Mouse (Mus musculus) CD8-positive naive resting alpha-beta T cell, adult 57 days (primary cell): Measurements from ENCODE around the gene Tymp. TPM values are rescaled to one million over a fixed set of nuclear protein-coding genes. Genes with fewer than 3 reads are reported as not detected.

Experiments
- total RNA-seq: library from RNA; stranded (reverse); gene quantifications from one replicate; pipeline ENCODE4 v1.2.4, GENCODE M21; 2023

Tymp gene
- total RNA-seq = 0.49 TPM

DNA sequence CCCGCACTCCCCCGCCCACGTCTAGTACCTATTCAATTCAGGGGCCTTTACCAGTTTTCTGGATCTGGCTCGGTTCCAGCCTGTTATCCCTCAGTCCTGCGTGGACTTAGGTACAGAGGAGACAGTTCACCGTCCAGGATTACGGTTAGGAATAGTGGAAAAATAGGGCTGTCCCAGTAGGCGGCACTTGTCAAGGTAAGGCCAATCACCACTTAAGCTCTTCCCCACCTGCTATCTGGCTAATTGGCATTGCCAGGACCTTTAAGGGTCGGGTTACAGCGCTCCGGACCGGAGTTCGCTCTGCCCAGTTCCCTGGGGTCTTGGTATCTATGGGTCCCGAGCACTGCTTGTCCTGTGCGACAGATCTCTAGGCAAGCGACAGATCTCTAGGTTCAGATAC lies at the start of gene Tymp:
Tymp (minus strand) TSS at position 83 of the 400 bp plus-strand sequence.

DNA sequence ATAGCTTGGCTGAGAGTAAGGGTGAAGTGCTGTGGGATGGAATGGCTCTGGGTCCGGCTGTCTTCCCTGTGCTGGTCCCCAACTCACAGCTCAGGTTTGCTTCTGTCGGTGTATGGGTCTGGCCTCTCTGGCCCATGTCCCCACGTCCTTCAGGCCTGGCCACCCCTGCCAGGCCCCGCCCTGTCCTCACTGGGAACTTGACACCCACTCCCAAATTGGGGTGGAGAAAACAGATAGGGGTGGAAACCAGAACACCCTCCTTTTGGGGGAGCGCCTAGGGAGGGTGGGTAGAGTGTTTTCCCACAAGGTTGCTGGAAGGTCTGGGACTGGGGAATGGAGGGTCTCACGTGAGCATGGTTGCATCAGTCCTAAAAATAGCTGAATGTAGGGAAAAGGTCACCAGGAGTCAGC lies 48.9 kb upstream of the Tymp start, which contains the start of gene Cpt1b:
Cpt1b (minus strand) TSS at position 153 of the 411 bp plus-strand sequence.

DNA sequence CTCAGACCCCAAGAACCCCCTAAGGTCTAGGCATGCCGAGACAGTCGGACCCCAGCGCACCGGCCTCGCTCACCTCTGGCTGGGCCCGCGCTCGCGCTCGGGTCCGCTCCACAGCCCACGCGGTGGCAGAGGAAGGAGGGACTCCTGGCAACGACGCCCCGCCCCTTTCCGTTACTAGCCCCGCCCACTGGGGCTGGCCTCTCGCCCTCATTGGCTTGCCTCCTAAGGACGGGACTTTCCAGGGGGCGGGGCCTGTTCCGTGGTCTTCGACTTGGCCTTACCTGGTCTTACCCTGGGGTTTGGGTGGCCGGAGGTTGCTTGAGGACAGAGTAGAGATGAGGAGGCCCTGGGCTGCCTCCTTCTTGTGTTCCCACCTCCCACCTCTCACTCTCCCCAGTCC lies 33.3 kb upstream of the Tymp start, which contains the start of gene Syce3:
Syce3 (minus strand) TSS at position 386 of the 400 bp plus-strand sequence.

DNA sequence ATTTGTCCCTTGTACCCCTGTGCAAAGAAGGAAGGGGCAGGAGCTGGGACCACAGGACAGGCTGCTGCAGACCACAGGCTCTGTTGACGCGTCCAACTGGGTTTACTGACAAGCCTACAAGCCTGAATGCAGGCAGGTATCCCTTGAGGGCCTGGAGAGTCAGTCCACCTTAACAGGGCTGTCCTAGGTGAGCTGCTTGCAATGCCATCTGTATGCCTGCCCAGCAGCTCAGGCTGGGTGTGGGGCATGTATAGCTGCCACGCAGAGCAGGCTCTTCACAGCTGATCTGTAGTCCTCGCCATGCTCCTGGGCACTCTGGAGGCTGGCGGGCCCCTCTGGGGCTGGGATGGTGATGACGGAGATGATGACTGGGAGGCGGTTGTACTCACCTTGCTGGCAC lies 7.8 kb upstream of the Tymp start, which contains the start of gene Klhdc7b:
Klhdc7b (plus strand) TSS at position 301 of the 400 bp plus-strand sequence.

DNA sequence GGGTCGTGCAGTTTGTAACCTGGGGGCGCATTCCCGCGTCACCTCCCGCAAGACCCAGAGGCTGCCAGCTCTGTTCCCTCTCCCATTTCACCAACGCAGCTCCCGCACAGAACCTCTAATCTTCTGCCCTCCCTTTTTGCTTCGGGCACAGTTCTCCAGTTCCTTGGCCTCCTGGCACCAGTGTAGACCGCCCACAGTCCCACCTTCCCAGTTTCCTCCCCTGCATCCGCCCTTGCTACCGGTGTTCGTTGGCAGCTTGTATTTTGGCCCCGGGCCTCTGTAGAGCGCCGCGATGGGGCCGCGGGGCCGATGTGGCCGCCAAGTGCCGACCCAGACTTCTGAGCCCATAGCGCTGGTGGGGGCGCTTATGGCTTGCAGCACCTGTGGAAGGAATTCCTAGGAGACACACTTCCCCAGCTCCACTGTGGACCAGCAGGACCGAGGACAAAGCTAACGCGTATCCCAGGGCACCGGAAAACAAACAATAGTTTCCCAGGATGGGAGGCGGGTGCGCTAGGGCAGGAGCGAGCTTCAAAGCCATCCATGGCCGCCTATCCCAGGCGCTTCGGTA lies 2.1 kb upstream of the Tymp start, which contains the start of gene Odf3b:
Odf3b (minus strand) TSS at position 452 of the 571 bp plus-strand sequence.

DNA sequence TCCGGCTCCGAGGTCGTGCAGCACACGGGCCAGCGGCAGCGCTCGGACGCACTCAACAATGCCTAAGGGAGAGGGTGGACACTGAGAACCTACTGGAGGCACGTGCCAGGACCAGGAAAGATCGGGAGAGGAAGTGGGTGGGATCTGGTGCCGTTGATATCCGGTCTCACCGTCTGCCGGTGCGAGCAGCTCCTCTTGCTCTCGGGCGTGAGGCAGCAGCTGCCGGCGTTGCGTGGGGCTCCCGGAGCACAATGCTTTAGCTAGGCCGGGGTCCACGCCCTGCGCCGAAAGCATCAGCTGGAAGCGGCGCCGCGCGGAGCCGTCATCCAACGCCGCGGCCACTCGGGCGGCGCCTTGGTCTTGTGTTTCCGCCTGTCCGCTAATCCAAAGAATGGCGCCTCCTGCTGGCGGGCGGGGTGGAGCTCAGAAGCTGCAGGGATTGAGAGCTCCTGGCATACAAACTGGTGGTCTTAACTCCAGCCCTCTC lies 3.0 kb downstream of the Tymp start, which contains the start of gene Sco2:
Sco2 (minus strand) TSS at position 85 of the 487 bp plus-strand sequence.

DNA sequence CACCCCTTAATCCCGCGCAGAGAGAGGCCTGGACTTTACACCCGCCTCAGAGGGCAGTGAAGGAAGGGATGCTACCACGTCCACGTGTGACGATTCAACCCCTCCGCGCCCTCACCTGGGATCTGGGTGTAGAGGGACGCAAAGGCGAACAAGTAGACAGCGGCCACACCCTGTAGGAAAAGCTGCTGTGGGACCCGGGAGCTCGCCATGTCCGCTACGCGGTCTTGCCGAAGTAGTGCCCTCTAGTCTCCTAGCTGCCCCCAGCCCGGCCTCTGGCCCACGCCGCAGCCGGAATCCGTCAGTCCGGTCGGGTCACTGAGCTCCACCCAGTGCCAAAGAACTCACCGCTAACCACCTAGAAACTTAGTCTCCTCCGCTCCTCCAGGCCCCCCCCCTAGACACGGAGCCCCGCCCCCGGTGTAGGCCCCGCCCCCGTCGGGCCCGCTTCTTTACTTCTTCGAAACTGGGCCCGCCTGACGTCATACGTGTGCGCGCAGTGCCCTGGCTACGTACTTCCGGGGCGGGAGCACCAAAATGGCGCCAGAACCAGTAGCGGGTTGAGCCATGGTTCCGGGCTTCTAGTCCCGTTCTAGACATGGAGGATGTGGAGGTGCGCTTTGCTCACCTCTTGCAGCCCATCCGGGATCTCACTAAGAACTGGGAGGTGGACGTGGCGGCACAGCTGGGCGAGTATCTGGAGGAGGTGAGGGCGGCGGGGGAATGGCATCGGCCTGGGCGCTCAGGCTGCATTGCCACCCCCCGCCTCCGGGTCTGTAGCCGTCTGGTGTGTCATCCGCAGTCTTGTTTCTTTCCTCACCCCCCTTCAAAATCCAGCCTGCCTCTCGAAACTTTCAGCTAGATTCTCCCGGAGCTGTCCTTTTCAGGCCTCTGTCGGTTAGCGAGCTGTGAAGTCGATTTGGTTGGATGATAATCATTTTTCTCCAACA lies 21.3 kb downstream of the Tymp start, which contains the start of the genes Lmf2 and Ncaph2:
Lmf2 (minus strand) TSS at position 419 of the 947 bp plus-strand sequence.
Ncaph2 (plus strand) TSS at position 479 of the 947 bp plus-strand sequence.

DNA sequence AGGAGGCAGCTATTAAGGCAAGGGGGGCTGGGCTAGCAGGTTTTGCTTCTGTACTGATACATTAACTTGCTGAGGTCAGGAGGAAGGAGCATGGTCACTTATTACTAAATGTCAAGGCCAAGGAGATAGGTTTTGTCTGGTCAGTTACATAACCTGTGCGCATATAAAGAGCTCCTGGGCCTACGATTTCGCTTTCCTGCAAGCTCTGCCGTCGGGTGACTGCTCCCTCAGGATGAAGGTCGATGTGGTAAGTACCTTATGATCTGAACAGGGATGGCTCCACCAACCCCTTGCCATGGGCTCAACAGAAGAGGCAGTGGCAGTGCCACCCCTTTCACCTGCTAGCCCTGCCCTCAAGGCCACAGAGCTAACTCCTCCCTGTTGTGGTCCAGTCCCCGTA lies 42.6 kb downstream of the Tymp start, which contains the start of gene Miox:
Miox (plus strand) TSS at position 128 of the 400 bp plus-strand sequence.

DNA sequence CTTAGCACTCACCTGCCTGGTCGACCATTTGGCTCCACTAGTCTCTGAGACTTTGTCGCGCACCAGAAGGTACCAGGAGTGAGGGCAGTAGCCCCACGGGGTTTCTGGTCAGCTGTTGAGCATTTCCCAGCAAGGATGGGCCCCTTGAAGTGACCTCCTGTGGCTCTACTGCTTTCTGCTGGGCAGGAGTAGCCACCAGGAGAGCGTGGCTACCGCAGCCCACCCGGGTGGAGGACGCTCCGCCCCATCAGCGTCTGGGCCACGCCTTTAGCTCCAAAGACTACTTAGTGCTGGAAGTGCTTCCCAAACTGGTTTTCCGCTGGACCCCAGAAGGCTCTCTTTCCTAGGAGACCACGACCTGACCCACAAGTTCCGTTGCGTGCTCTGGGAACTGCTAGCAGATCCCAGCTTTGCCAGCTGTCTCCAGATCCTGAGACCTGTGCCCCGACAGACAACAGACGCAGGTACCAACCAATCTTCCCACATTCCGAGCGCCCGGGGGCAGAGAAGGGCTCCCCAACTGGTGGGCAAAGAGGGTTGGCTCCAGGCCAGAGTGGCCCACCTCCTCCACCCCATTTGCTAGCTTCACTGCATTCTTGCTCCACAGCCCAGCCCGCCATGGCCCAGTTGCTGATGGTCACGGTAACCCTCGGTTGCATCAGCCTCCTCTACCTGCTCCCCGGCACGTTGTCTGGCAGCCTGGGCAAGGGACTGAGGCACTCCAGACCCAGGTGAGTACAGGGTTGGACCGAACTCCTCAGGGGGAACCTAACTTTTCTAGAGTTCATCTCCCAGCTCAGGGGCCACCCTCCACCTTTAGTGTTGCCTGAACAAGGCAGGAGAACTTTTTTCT lies 53.9 kb downstream of the Tymp start, which contains the start of gene Adm2:
Adm2 (plus strand) TSS at position 51 of the 853 bp plus-strand sequence.

Other genes with a start within 250 kb of the Tymp start
- 13.4 TPM for gene Hdac10, start 248.3 kb downstream of the Tymp start, total RNA-seq
- 0.37 TPM for gene Mapk12, start 236.3 kb downstream of the Tymp start, total RNA-seq
- 7.1 TPM for gene Mapk11, start 227.4 kb downstream of the Tymp start, total RNA-seq
- gene Plxnb2, start 196.3 kb downstream of the Tymp start, total RNA-seq = 1.8 TPM
- 24.3 TPM for gene Dennd6b, start 180.5 kb downstream of the Tymp start, total RNA-seq
- gene Ppp6r2, start 165.5 kb downstream of the Tymp start, total RNA-seq = 38.3 TPM
- gene Sbf1, start 61.7 kb downstream of the Tymp start, total RNA-seq = 424 TPM
- gene Adm2, start 54.3 kb downstream of the Tymp start, total RNA-seq = not detected
- not detected for gene Miox, start 42.6 kb downstream of the Tymp start, total RNA-seq
- gene Lmf2, start 21.4 kb downstream of the Tymp start, total RNA-seq = 33.6 TPM
- 117 TPM for gene Ncaph2, start 21.3 kb downstream of the Tymp start, total RNA-seq
- gene Sco2, start 3.2 kb downstream of the Tymp start, total RNA-seq = 17.8 TPM
- not detected for gene Odf3b, start 2.2 kb upstream of the Tymp start, total RNA-seq
- not detected for gene Klhdc7b, start 7.9 kb upstream of the Tymp start, total RNA-seq
- gene Syce3, start 33.5 kb upstream of the Tymp start, total RNA-seq = not detected
- 8.1 TPM for gene Cpt1b, start 48.8 kb upstream of the Tymp start, total RNA-seq
- 12.1 TPM for gene C730034F03Rik, start 52.5 kb upstream of the Tymp start, total RNA-seq
- not detected for gene Gm44502, start 52.7 kb upstream of the Tymp start, total RNA-seq
- 220 TPM for gene Chkb, start 52.9 kb upstream of the Tymp start, total RNA-seq
- not detected for gene Mapk8ip2, start 76.9 kb upstream of the Tymp start, total RNA-seq
- 13.4 TPM for gene Arsa, start 100.4 kb upstream of the Tymp start, total RNA-seq
- gene Shank3, start 122.6 kb upstream of the Tymp start, total RNA-seq = 0.43 TPM
- gene Acr, start 191.3 kb upstream of the Tymp start, total RNA-seq = not detected
- gene Rabl2, start 214.9 kb upstream of the Tymp start, total RNA-seq = 1.1 TPM